Mouse (Mus musculus): Measurements from ENCODE around the gene Ankrd44.

Ankrd44 gene

DNA sequence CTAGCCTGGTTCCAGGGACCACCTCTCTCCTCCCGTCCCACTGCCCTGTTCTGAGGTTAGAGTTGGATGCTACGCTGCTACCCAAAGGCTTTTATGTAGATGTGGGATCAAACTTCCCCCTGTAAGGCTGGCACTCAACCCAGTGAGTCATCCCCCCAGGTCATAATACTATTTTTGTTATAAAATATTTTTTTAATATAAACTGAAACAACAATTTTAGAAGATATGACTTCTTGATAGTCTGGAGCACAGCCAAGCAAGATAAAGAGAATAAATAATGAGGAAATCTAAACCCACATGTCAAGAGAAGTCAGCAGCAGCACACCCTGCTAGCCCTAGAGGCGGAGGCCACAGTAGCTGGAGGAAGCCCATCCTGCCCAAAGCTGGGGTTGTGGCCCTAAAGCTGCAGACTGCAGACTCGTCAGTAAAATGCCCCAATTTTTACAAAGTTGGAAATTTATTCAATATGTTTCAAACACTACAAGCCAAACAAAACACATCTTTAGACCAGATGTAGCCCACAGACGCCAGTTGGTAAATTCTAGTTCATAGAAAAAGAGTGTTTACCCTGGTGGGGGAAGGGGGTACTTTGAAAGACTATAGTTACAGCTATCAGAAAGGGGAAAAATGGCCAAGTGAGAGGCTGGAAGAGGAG, 79.7 kb downstream of the Ankrd44 start:
- no peak for DNase-seq (ENCODE audit: low spot score)

DNA sequence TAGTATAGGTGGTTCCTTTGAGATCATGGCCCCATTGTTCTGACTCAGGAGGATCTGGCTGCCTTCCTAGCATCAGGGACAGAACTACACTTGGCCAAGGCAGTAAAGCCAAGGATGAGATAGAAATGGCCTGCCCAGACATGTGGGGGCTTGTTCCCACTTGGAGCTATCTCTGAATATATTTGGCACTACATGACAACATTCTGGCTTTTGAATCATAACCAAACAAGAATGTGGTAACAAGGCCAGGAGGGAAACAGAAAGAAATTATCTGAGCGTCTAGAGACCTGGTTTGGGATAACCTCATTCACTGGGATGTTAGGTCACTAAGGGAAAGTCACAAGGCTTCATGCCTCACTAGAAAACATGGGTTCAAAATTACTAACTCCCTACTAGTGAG, 81.8 kb downstream of the Ankrd44 start:
- DNase-seq (ENCODE audit: low spot score) = no peak

DNA sequence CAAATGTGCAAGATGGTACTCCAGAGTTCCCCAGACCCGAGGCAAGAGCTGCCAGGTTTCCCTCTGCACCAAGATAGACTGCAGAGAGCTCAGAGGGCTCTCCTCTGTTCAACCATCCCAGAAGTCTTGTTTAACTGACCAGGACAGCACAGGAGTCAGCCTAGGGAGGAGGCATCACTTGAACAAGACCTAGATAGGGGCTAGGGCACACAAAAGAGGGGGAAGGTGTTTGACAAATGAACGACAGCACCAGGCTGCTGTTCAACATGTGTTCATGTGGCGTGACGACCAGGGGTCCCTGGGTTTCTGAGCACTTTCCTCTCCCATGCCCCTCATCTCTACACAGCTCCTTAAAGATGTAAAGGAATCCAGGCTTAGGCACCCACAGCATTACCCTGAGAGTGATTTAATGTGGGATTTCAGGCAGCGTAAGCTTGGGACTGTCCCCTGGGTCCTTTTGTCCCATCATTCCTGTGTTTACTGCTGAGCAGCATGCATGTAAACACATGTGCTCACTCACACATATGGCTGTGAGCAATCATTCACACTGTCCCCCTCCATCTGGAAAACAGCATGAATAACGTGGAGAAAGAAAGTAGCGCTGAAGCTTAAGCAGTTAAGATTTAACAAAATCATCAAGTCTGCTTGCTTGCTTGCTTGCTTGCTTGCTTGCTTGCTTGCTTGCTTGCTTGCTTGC, 83.3 kb downstream of the Ankrd44 start:
- DNase-seq (ENCODE audit: low spot score) = no peak

DNA sequence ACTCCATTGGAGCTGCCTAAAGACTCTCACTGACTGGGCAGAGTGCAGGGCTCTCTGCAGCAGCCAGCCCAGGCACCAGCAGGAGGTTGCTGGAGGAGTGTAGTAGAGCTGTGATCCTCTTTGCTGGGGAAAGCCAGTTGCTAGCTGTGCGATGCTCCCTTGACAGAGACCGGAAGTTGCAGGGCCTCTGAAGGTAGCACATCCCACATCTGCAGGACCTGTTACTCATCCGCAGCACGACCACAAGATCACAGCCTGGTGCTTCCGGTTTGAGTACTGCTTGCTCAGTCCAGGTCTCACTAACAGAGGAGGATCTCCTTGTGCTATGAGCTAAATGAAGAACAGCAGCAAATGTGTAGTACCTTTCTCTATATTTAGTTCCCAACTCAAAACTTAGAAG, 84.4 kb downstream of the Ankrd44 start:
- no peak for DNase-seq (ENCODE audit: low spot score)

DNA sequence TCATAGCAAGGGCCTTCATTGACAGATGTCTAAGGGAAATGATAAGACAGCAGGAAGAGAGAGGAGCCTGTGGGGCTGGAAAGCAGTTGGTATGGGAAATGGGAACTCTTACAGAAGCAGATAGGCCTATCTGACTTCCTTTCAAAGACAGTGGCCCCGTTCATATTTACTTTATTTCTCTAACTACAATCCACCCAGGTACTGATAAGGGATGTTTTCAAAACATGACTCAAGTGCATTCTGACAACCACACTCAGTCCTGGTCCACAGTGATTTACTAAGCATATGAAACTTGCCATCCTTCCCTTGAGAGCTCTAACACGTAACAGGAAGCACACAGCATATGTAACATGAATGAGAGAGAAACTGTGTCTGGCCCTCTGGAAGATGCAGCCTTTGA, 86.1 kb downstream of the Ankrd44 start:
- no peak for DNase-seq (ENCODE audit: low spot score)

DNA sequence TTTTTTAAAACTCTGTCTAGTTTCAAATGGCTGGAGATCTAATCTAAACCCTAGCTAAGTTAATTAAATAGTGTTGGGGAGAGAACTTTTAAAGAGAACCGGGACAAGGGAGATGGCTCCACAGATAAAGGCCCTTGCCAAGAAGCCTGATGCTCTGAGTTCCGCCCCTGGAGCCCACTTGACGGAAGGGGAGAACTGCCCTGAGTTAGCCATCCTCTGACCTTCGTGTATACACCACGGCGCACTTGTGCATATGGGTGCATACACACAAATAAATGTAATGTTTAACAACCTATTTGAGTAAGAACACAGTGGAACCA, 87.7 kb downstream of the Ankrd44 start:
- no peak for DNase-seq (ENCODE audit: low spot score)

DNA sequence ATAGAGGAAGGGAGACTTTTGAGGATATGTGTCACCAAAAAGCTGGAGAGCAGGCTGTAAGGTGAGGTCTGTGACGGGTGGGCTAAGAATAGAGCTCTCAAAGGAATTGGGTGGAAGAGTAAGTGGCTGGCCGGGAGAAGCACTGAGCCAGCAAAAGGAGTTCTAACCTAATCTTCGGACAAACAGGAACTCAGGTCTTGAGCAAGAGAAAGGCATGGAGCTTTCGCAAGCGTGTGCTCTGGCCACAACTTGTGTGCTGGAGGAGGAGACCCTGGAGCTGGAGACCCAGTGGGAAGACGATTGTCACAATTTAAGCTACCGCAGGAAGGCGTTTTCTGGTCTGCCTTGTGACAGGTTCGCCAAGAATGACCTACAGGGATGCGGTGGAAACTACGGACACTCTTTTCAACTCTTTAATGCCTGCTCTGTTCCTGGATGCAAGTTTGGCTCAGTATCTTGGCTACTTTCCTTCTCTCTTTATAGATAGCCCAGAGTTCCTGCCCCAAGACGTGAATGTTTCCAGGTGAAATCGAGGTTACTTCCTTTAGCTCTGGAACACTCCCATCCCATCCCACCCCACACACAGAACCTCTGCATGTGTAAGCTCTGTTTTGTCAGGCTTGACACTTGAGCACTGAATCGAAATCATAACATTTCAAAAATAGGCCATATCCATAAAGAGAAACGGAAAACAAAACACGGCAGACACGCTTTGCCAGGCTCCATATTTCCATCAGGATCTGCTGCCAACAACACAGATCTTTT, 88.3 kb downstream of the Ankrd44 start:
- peak; percentile 18 for DNase-seq (ENCODE audit: low spot score)

DNA sequence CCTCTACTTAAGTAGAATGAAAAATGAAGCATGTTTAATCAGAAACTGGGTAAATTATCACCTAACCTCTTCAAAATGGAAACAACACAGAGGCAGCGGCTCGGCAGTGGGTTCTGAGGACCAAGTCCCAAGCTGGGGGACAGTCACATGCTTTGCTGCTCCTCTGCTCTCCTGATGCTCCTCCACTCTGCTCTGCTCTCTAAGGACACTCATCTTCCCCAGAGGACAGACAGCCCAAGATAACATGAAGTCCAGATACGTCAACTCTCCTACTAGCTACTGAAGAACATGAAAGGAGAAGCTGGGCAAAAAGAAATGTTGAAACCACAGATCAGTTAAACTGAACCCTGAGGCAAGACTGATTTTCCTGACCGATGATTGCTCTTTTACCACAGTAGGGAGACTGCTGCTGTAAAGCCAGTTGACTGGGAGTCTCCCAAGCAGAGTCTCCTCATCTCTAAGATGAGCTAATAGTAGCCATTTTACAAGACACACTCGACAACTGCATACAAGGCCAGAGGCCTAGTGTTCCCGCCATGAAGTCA, 90.5 kb downstream of the Ankrd44 start:
- DNase-seq (ENCODE audit: low spot score) = no peak

DNA sequence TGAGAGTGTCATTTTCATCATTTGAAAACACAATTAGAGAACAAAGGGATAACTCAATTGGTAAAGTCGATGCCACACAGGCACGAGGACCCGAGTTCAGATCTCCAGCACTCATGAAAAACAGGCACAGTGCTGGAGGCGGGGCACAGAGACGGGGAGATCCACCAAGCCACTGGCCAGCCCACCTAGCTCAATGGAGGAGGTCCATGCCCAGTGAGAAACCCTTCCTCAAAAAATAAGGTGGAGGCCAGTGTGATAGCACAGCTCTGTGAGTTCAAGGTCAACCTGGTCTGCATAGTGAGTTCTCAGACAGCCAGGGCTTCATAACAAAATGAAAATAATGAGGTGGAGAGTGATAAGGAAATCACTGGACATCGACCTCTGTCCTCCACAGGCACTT, 93.0 kb downstream of the Ankrd44 start:
- no peak for DNase-seq (ENCODE audit: low spot score)

DNA sequence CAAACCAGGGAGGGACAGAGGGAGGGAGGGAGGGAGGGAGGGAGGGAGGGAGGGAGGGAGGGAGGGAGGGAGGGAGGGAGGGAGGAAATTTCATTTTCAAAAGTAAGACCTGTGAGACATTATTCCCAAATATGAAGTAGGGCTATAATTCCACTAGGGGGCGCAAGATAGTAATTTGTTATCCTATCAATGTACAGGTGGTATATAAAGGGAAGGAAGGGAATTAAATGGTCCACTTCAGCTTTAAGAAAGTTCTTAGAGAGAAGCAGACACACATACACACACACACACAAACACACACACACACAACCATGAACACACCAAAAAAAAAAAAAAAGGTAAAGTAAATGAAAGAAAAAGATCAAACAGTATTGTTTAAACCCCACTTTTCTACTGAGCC, 93.4 kb downstream of the Ankrd44 start:
- DNase-seq (ENCODE audit: low spot score) = peak; percentile 68

DNA sequence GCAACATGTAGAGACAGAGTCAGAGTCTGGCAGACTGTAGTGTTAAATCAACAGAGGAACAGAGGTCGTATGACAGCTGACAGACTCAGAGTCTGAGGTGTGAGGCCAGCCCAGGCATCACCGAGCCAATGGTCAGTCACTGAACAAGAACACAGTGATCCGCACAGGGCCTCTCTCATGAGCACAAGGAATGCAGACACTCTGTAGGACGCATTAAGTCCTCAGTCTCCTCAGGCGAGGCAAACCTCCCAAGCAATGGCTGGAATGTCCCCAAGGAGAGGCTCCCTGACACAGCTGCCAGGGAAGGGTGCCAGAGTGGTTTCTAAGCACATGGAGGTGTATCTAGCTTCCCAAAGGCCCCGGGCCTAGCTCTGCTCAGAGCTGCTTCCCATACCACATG, 96.0 kb downstream of the Ankrd44 start:
- no peak for DNase-seq (ENCODE audit: low spot score)

DNA sequence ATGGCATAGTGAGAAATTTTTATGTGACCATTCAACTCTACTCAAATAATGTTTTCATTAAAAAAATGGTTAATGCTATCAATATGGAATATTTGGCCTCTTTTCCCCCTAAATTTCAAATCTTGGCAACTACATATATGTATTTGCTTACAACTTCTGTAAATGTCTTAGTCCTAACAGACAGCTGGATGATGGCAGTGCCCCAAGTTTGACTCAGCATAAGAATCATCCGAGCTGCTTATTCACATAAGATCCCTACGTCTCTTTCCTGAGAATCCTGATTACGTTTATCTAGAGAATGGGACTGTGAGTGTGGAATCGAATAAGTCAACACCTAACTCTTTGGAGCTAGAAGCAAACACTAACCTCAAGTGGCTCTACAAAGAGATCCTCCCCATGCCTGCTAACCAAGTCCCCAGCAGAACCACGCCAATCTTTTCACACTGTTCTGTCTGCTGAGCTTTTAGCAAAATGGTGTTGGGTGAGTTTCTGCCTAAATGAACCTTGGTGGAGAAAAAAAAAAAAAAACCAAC, 96.4 kb downstream of the Ankrd44 start:
- DNase-seq (ENCODE audit: low spot score) = no peak

DNA sequence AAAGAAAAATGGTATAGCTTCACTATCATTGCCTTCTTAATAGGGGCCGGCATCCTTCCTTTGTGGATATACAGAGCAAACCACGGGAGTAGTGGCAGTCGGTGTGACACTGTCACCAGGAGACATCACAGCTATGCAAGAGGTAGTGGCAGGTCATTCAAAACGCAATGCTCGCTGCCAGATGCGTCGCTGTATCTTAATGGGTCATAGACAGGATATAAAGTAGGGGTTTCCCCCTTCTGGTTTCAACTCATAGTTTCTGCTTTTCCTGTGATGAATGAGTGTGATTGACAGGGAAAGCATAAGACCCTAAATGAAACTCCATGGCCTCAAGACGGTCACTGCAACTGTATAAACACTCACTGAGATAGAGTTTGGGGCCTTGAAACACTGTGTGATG, 98.4 kb downstream of the Ankrd44 start:
- no peak for DNase-seq (ENCODE audit: low spot score)

DNA sequence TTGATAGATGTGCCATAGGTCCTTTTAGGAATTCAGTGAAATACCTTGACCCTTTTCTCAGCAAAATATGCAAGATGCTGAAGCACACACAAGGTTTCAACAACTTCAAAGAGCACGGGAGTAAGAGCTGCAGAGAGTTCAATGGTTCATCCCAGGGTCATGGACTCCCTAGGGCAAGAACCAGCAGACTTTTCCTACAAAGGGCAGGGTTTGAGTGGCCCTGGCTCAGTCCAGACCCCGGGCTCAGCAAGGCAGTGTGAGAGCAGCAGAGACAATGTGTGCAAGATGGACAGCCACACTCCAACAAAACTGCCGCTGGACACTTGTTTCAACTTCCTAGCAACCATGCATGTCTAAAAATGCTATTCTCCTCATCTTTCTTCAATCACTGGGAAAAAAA, 98.8 kb downstream of the Ankrd44 start:
- no peak for DNase-seq (ENCODE audit: low spot score)

DNA sequence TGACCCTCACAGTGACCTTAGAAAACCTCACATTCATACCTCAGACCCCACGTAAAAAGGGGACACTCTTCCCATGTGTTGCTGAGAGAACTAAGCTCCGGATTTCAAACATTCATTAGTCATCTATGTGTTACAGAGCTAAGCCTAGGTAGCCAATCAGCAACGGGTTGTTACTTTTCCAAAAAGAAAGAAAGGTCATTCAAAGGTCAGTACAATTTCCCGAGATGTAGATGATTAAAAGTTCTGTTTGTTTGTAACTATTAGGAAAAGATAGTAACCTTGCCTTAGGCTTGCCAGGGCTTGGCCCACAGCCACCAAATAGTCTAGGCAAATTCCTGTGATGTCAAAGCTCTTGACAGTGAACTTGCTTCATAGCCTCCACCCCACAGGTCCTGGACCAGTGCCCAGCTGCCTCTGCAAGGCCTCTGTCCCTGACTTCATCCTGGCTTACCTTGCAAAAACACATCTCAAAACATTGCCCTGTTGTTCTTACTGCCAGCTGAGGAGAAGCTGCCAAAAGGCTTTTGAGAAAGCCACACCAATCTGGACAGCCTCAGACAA, 99.7 kb downstream of the Ankrd44 start:
- DNase-seq (ENCODE audit: low spot score) = no peak

DNA sequence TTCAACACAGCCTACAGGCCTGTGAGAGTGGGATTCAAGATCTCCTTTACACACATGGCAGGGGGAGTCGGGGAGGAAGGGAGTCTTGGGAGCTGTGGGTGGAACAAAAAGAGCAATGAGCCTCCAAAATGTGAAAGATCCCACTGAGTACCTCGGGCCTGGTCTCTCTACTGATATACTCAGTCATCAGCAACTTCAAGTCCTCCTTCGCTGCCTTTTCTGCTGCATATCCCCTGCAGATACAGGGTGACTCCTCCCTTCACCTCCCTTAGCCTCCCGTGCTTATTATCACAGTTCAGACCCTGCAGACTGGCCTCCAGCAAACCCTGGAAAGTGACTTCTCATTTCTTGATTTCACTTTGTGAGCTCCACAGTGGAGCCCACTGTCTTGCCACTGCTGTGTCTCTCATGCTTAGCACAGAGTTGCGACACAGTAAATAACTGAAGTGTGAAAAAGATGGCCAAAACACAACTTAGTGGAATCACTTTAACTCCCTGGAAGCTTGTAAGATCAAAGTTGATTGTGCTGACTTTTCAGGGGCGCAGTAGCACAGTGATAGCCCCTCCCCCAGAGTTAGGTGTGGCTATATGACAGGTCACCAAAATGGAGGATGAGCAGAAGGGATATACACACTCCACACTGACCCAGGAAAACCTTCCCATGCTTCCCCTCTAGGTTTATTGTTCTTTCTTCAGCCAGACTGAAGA, 100.3 kb downstream of the Ankrd44 start:
- no peak for DNase-seq (ENCODE audit: low spot score)

DNA sequence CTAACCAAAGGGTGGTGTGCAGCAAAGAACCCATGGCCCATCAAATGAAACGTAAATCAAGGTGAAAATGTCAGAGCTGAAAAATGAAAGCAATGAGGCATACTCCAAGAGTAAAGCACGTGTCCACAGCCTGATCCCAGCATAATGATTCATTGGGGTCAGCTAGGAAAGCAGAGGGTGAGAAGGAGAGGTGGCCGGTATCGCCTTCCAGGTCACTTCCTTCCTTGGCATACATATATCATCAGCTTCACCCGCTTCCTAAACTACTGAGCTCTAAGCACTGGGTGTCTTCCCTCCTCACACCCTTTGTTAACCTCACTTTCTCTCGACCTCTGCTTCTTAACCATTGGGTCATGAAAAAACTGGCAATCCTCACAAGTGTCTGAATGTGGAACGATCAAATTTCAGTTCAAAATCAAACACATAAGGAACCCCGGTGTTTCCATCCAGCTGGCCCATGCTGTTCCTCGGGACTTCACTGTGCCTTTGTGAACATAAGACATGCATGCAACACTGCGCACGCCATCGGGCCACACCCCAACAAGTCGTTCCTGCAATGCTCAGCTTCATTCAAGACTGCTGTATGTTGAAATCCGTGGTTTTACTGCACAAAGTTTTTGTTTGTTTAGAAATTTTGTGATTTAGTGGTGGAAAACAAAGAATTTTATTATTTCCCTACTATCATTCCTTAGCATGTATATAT, 101.9 kb downstream of the Ankrd44 start:
- no peak for DNase-seq (ENCODE audit: low spot score)

DNA sequence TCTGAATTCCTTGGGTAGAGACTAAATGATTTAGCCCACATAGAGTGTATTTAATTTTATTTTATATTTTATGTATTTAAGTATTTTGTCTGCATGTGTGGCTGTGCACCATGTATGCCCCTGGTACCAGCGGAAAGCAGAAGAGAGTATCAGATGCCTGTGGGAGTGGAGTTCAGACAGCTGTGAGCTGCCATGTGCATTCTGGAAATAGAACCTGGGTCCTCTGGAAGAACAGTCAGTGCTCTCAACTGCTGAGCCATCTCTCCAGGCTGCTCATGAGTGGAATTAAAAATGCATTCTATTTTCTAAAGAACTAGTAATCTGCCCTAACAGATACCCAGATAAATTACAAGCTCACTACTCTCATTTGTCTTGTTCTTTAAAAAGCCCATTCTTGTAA, 104.4 kb downstream of the Ankrd44 start:
- no peak for DNase-seq (ENCODE audit: low spot score)

DNA sequence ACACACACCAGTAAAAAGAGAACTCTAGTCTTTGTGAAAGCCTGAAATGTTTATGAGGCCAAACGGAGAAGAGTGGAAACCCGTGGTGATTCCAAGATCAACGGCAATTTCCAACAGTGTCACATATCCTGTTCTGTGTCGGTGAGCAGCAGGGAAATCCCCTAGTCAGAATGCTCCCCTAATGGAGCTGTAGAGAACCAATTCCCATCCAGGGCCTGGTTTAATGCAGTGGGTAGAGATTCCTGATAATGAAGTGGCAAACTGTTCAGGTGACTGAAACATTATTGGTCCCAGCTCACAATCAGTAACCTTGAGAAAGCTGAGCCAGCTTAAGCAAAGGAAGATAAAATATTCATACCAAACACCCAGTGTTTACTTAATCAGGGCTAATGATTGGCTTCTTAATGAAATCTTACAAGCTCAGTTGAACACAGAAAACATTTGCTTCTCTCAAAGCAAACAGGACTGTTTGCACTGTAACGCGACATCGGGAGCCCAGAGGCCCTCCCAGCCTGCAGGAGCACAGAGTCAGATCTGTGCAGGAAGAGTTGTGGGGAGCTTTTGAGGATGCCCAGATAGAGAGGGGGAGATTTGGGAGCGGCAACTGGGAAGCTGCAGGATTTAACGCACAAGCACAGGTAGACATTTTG, 110.9 kb downstream of the Ankrd44 start:
- no peak for DNase-seq (ENCODE audit: low spot score)

DNA sequence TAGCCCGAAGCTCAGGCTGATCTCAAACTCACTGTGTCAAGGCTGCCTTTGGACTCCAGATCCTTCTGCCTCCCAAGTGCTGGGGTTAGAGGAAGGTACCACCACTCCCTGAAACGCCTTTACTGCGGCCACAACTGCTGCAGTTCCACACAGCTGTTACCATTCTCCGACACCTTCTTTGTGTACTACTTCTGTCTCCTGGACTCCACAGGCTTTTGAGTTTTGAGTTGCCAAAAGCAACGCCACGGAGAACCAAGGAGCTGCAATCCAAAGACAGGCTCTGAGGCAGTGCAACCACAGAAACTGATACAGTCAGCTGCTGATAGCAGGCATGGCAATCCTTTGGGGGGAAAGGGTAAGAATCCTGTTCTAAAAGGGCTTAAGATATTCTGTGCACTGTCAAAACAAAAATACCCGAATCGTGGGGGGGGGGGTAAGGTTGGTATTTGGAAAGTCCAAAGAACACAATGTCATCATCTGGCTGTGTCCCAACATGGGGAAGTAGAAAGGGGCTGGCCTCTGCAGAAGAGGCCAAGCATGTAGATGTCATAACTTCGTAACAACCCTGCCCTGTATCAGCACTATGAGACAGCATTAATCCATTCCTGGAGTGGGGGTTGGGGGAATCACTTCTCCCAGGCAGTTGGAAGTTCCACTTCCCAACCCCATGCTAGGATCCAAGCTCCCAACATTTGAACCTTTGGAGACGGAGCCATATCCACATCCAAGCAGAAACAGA, 116.2 kb downstream of the Ankrd44 start:
- no peak for DNase-seq (ENCODE audit: low spot score)
